Mouse (Mus musculus) cerebellum, adult 2 months (tissue): ENCODE measurements around the gene A630095E13Rik. TPM values are rescaled to one million over a fixed set of nuclear protein-coding genes. Genes with fewer than 3 reads are reported as not detected.
"Not testable (repeated sequence)": the region's sequence is repeated elsewhere in the genome, so short reads cannot be mapped to it uniquely, and the experiment has no call there.

Source experiments
- DNase-seq, 2 experiments: peaks; one replicate each; pipeline ENCODE4 v3.0.0; 2021
- H3K27ac ChIP-seq: fragments of 200-500 bp; 2 replicates; pipeline ENCODE4 v1.5.1; 2012; ENCODE audit warnings: low read length, control low read depth, inconsistent platforms; ENCODE audit not compliant: insufficient read depth
- H3K27me3 ChIP-seq: fragments of 200-500 bp; 2 replicates; pipeline ENCODE4 v1.6.1; 2012; ENCODE audit warnings: inconsistent platforms, mild to moderate bottlenecking, low read length, moderate library complexity; ENCODE audit not compliant: control insufficient read depth, insufficient read depth
- H3K4me1 ChIP-seq: fragments of 200-500 bp; 2 replicates; pipeline ENCODE4 v1.6.1; 2011; ENCODE audit warnings: low read length; ENCODE audit not compliant: control insufficient read depth, insufficient read depth
- H3K4me3 ChIP-seq: fragments of 200-500 bp; replicated peaks from 2 replicates; pipeline ENCODE3; 2011; ENCODE audit warnings: mild to moderate bottlenecking, low read depth, low read length, control low read depth; ENCODE audit not compliant: insufficient read depth
- CTCF ChIP-seq: fragments of 200-500 bp; IDR thresholded peaks from 2 replicates; pipeline ENCODE4 v1.5.1; 2011; ENCODE audit warnings: low read depth, mild to moderate bottlenecking, control low read depth, low read length, moderate library complexity, borderline replicate concordance; ENCODE audit not compliant: insufficient read depth
- POLR2A ChIP-seq: fragments of 200-500 bp; IDR thresholded peaks from 2 replicates; pipeline ENCODE4 v1.6.1; 2011; ENCODE audit warnings: low read length, control low read depth, borderline replicate concordance; ENCODE audit not compliant: insufficient read depth
- WGBS: fragments of 180-500 bp; shearing (Covaris S2); methylation state at CpG from one replicate; pipeline ENCODE4 v1.1.7; 2018; 5-methylcytosine and 5-hydroxymethylcytosine counted together
- polyA plus RNA-seq: library from polyadenylated mRNA; depleted of rRNA; stranded (reverse); fragments of >200 nt; gene quantifications from 2 replicates; pipeline ENCODE4 v1.2.3, GENCODE M21; 2012; rRNA removed

Gene A630095E13Rik
- polyA plus RNA-seq = not detected in 2 replicates

- 54% methylated on average over 3 of the region's 3 CpGs for WGBS
- DNase-seq, H3K4me3 ChIP-seq, H3K4me1 ChIP-seq, H3K27me3 ChIP-seq, H3K27ac ChIP-seq: not testable (repeated sequence)
Measured at GRCm38 (mm10) chr9:36643276-36643675, at the start of gene A630095E13Rik. Gene A630095E13Rik (minus strand): TSS chr9:36643376.

GRCm38 (mm10) chr9:36692920-36693319, 49.7 kb upstream of the A630095E13Rik start, which contains the start of gene Acrv1:
Gene Acrv1 (plus strand): TSS chr9:36693220.
- no peaks in the 10 kb centered on the region for H3K27me3 ChIP-seq
- no peak within 1 kb of the TSS for H3K4me3 ChIP-seq
- H3K4me1 ChIP-seq = no peaks in the 10 kb centered on the region
- H3K27ac ChIP-seq = no peak within 1 kb of the TSS
- DNase-seq = no peak
- TF ChIP-seq CTCF (no peak), POLR2A (no peak)
- 57% methylated on average over 1 of the region's 1 CpGs for WGBS

DNA sequence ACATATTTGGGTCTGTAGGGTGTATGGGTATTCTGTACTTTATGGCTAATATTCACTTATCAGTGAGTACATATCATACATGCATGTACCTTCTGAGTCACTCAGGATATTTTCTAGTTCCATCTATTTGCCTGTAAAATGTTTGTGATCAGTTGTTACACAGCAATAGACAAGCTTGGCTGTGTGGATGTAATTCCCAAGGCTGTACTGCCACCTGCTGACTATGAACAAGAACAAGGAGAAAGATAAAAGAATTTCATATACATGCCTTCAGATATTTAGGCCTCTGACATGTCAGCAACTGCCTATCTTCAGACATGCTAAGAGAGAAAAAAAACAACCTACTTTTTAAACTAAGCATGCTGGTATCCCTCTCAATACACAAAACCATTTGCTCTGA, 44.2 kb upstream of the A630095E13Rik start:
- no peak for TF ChIP-seq CTCF
- no peak for TF ChIP-seq POLR2A
- no peak for DNase-seq
- no peak overlapping the region for H3K27ac ChIP-seq
- H3K27me3 ChIP-seq = no peaks in the 10 kb centered on the region
- H3K4me3 ChIP-seq = no peak overlapping the region
- no peaks in the 10 kb centered on the region for H3K4me1 ChIP-seq

DNA sequence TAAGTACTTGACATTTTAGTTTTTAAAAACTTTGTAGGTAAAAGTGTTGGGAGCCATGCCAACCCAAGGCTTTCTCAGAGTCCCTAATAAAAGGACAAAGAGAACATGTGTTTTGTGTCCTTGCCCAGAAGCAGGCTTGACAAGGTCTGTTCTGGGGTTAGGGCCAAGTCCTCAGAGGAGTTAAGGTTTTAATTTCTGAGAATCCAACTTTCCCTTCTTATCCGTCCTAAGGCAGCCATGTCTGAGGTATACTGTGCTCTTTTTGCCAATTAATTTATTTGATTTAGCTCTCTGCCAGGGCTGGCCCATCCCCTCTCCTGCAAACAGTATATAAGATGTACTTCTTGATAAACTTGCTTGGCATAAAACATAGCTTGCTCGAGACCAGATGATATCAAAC, 38.2 kb upstream of the A630095E13Rik start:
- Histone ChIP-seq H3K4me1 (no peaks in the 10 kb centered on the region), H3K4me3 (no peak overlapping the region), H3K27ac (no peak overlapping the region), H3K27me3 (no peaks in the 10 kb centered on the region)
- no peak for TF ChIP-seq POLR2A
- TF ChIP-seq CTCF = no peak
- no peak for DNase-seq
- WGBS = 20% methylated on average over 2 of the region's 2 CpGs

Other genes starting within 250 kb of the A630095E13Rik start
- gene Gm7257, start 211.5 kb downstream of the A630095E13Rik start, polyA plus RNA-seq = not detected in 2 replicates
- gene Gm9513, start 167.7 kb downstream of the A630095E13Rik start, polyA plus RNA-seq = not detected in 2 replicates
- gene Gm5615, start 101.4 kb downstream of the A630095E13Rik start, polyA plus RNA-seq = not detected in 2 replicates
- not detected in 2 replicates for gene Gm17689, start 60.7 kb downstream of the A630095E13Rik start, polyA plus RNA-seq
- gene Acrv1, start 49.8 kb upstream of the A630095E13Rik start, polyA plus RNA-seq = not detected in 2 replicates
- gene Chek1, start 83.7 kb upstream of the A630095E13Rik start, polyA plus RNA-seq = 1.2 and 1.3 TPM in 2 replicates
- 47.4 and 61.2 TPM in 2 replicates for gene Stt3a, start 124.3 kb upstream of the A630095E13Rik start, polyA plus RNA-seq
- 112 and 113 TPM in 2 replicates for gene Ei24, start 154.0 kb upstream of the A630095E13Rik start, polyA plus RNA-seq
- gene Fez1, start 178.5 kb upstream of the A630095E13Rik start, polyA plus RNA-seq = 451 and 465 TPM in 2 replicates